Mouse (Mus musculus) left cerebral cortex, postnatal 25 days (tissue): ENCODE measurements at regions not wholly inside any gene's neighbourhood (a gene's known extent, or its start where the extent isn't known, plus 50 kb on each side); places are given as distances from the start of the nearest gene placed in this dataset.

ENCODE experiments used
- DNase-seq, 2 experiments: peaks; one replicate each; pipeline ENCODE4 v3.0.0; 2022; ENCODE audit warnings: low spot score in 2 of 2, mixed read lengths in 1 of 2
- intact Hi-C: fragments of 180-260 bp; cut with DNase I; formaldehyde crosslinking; loops from one replicate; pipeline ENCODE4 v1.15.1; 2025

DNA sequence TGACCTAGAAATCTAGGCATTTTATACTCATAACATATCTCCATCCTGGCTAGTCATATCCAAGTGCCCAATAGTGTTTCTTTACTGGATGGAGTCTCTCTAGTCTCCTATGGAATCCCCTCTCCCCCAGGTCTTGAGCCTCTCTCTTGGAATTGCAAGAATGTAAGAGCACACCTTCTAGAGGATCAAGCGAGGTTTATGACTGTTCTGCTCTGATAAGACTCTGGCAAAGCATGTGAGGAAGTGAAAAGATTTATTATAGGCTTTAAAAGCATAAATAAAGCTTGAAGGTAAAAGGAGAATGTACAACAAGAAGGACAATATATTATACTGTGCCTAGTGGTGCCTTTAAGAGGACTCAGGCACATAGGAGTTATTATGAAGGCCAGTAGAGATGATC is 62.8 kb upstream of the Thsd7a start:
- intact Hi-C loops = no loop called here
- no peak for DNase-seq

DNA sequence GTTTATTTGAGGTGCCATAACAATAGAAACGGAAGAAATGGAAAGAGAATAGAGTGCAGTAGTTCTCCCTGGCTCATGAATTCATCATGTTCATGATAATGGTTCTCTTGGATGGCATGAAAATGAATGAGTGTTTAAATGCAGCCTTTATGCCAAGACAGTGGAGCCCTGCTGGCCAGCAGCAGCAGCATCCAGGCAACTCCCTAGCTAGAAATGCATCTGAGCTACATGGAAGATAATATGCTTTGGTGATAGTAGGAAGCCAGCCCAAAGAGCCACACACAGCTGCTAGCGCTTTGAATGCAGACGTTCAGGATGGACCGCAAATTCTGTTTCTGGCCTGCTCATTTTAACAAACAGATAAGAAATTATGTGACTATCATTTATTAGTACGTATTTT is 60.4 kb upstream of the Thsd7a start:
- intact Hi-C loops = no loop called here
- DNase-seq = peak in 1 of 2 experiments; percentile 47
